Mouse (Mus musculus) ES-Bruce4 (cell line): ENCODE data around the gene Gm21987.

Source experiments
- CTCF ChIP-seq: IDR thresholded peaks from one replicate; pipeline ENCODE4 v1.8.1; 2011; ENCODE audit warnings: low read depth, low read length
- EP300 ChIP-seq: IDR thresholded peaks from 2 replicates; pipeline ENCODE4 v1.6.1; 2011; ENCODE audit warnings: low read depth, low read length; ENCODE audit not compliant: insufficient read depth
- POLR2A ChIP-seq: IDR thresholded peaks from one replicate; pipeline ENCODE4 v1.8.1; 2011; ENCODE audit warnings: low read length; ENCODE audit not compliant: insufficient read depth

DNA sequence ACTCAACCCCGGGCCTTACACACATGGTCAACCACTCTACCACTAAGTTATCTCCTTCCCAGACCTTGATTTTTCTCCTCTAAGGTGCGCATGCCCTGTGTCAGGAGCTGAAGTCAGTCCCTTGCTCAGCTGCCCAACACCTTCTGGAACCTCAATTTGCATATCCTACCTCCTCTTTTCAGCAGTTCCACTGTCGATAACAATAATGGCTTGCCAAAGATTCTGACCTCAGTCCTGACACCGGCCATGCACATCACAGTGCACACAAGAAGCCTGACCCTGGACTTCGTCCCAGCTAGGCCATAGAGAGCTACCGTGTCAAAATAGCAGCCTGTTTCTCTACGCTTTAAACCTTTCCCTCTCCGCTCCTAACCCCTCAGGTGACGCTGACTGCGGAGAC is 26.6 kb downstream of the Gm21987 start:
- TF ChIP-seq CTCF (no peak), POLR2A (no peak), EP300 (no peak)
